Mouse (Mus musculus) kidney, adult 8-10 months (tissue): Measurements from ENCODE around the gene Tnik.

Source experiments
- DNase-seq, 2 experiments: peaks; one replicate each; pipeline ENCODE4 v3.0.0; 2022

Gene Tnik

GRCm38 (mm10) chr3:28551756-28552155, 288.7 kb downstream of the Tnik start:
- DNase-seq: no peak

DNA sequence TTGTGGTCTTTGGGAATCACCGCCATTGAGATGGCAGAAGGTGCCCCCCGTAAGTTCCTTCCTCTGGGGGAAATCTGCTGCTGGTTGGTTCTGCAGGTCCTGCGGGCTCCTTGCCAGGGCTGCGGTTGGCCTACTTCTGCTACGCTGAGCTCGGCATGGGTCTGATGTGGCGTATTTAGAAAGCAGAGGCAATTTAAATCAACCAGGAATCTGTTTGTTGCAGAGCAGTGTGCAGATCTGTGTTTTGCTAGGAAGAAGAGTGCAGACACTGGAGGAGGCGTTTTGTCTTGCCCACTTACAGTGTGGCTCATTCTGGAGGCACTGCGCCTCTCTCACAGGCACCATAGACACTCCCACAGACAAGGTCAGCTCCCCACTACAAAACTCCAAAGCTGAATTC, 291.9 kb downstream of the Tnik start:
- DNase-seq: no peak

DNA sequence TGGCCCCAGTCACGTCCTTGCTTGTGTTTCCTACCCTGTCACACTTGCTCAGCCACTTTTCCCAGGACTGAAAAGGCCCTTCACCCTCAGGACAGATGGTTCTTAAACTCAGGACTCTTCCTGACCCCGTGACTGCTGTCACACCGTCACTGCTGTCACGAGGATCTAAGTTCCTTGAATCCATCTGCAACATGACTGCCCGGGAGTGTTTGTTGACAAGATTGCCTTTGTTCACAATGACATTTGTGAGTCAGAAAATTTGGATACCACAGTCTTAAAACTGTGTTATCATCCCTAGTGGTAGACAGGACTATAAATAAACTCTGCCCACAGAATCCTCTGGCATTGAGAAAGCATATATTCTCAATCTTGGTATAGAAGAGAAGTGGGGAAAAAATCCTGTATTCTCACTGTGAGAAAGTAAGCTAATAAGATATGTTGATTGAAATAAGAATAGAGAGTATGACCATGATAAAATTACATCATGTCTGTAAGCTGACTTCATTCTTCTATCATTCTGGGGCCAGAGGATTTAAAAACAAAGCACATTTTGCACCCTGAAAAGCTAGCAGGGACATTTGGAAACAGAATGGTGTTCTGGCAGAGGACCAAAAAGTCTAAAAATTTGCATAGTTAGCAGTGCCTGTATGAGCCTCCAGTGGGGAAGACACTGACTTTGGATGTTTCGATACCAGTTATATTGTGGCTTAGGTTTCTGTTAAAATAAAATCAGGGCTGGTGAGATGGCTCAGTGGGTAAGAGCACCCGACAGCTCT, 293.0 kb downstream of the Tnik start:
- no peak for DNase-seq

DNA sequence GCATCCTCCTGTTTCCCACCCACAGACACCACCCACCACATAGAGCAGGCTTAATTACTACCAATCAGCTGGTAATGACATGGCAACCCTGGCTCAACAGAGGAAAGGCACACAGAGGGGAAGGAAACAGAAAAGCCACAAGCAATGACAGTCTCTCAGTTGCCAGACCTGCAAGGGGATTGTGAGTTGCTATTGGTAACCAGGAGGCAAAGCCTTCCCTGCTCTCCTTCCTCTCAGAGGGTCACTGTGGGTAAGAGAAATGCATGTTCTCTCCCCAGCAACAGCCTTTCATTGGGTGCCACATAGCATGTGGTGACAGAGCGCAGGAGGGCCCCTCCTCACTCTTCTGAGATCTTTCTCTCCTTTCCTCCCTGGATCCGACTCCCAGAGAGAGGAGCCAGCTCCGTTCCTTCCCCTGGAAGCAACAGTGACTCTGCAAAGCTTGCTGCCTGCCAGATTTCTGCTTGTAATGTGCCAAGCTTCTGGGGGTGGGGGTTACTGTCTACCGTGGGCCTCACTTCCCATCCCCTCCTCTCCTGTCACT, 295.4 kb downstream of the Tnik start:
- no peak for DNase-seq

- no peak for DNase-seq
Observed at GRCm38 (mm10) chr3:28561408-28561807, 298.4 kb downstream of the Tnik start.

- peak in 1 of 2 experiments; percentile 22 for DNase-seq
Observed at GRCm38 (mm10) chr3:28562612-28563332, 299.8 kb downstream of the Tnik start.

DNA sequence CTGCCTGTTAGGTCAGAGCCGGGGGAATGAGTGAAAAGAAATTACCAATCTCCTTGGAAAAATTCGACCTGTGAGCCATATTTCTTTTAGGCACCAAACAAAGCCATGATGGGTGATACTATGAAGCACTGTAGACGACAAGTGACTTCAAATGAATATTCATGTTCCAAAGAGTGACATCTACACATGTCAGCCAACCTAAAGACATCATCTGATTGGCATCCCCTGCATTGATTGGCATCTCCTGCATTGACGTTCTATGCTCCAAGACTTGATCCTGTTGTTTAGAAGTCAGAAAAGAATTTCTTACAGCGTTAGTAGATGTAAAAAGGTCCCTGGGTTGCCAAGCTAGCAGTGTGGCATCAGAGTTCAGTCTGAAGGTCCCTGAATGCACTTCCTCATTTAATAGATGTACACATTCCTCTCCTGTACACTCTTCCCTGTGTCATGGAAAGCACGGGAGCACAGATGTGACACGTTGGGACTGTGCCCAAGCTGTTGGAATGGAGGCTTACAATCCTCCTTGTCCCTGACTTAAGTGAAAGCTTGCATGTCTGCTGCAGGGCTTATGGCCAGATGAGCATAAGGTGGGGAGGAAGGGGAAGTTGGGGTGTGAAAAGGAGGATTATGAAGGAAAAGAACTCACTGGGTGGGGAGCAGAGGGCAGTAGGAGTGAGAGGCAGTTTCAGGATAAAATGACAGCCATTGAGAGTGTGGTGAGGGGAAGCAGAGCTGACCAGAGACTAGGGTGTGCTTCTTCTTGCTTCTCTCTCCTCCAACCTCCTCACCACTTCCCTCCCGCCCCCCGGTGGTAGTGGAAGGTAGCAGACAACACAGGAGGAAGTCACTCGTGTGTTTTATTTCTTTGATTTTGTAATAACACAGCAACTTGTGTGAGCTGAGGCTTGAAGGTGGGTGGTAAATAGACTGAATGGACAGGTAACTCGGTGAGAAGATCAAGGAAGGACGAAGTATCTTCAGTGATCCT, 301.6 kb downstream of the Tnik start:
- no peak for DNase-seq

- DNase-seq: peak in 1 of 2 experiments; percentile 15
Observed at GRCm38 (mm10) chr3:28577301-28577700, 314.3 kb downstream of the Tnik start.

DNA sequence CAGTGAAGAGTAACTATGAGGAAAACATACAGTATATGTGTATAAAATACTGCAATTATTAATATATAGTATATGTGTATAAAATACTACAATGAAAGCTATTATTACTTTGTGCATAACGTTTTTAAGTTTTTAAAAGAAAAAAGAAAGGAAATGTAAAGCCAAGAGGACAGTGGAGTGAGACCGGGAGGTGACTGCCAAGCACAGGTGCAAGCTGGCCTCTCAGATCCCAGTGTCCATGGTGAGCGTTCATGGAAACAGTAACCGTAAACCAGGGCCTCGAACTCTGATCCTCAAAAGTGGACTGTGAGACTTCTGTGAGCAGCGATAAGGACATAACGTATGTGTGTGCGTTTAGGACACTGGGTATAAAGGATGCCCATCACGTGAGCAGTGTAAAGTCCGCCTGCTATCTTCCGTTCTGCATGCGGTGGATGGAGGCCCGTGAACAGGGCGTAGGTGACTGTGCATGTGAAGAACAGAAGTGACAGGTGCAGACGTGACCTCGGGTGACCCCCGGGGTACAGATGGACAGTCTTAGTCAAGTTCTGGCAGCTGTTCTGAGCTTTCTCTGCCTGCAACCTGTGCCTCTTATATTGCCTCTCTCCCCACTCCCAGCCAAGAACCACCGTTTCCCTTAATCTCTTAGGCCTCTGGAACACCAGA, 316.1 kb downstream of the Tnik start:
- no peak for DNase-seq

DNA sequence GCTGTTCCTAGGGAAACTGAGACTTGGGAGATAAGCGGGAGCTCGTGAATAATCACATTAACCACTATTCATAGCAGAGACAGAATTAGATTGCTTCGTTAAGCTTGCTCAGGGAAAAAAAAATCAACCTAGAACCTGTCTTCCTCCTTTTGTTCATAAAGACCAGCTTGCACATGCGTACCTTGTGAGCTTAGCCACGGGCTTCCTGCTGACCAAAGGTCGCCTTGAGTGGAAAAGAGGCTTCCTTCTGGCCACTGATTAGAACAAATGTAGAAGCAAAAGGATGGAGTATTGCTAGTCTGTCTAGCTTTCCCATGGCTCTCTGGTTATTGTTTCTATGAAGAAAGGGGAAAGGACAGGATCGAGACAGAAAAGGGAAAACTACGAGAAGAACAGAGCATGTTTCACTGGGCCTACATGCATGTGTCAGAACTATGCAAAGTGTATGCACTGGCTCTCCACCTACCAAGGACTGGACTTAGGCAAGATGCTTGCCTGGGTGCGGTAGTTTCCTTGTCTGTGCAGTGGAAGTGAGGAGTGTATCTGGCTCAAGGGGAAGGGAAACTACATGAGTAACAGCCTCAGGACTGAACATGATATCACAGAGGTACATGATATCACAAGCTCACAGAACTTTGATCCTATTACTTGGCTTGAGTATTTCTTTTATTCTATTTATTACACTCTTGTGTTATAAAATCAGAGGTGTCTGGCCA, 322.9 kb downstream of the Tnik start:
- no peak for DNase-seq

- no peak for DNase-seq
Observed at GRCm38 (mm10) chr3:28587808-28588207, 324.8 kb downstream of the Tnik start.

DNA sequence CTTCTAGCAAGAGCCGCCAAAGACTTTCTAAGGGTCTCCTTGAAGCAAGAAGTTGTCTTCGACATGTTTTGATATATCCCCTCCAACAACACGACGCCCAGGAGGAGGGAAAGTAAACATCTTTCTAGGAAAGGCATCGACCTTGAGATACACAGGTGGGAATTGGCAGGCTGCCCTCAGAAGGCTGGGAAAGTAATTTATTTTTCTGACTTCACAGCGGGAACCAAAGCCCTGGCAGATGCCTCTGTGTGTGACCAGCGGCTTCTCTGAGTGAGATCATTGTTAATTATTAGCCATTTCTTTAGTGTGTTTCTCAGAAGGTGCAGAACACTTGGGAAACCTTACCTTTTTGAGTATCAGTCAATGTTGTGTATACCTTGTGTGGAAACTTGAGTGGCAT, 328.3 kb downstream of the Tnik start:
- peak; percentile 58 to 77 for DNase-seq

DNA sequence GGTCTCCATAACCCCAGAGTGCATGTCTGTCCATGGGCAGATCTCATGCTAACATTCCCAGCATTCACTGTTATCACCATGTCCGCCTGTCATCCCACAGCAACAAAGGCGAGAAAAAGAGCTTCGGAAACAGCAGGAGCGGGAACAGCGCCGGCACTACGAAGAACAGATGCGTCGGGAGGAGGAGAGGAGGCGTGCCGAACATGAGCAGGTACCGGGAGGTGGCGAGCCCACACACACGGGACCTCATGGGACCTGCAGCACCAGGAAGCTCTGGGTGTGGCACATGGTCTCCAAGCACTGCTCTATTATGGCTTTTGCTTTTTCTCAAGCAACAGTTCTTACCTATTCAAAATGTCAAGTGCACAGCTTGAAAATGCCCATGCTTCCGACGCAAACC, 330.9 kb downstream of the Tnik start:
- no peak for DNase-seq

GRCm38 (mm10) chr3:28599476-28599875, 336.5 kb downstream of the Tnik start:
- no peak for DNase-seq

GRCm38 (mm10) chr3:28606741-28607140, 343.7 kb downstream of the Tnik start:
- DNase-seq: no peak

DNA sequence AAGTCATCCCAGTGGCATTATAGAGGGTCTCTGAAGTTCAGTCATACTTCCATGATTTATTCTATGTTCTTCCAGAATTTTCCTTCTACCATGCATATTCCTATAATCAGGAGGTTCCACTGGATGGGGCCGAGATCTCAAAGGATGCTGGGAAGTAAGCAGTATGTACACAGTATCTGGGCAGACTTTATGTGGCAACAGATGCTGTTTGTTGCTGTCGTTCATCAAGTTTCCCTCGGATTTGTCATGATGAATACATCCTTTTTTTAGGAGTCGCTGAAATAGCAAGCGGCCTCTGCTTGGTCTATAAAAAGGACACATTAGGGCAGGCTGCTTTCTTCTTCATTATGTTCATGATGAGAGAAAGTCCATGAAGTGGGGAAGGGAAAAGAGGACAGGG, 349.3 kb downstream of the Tnik start:
- no peak for DNase-seq

DNA sequence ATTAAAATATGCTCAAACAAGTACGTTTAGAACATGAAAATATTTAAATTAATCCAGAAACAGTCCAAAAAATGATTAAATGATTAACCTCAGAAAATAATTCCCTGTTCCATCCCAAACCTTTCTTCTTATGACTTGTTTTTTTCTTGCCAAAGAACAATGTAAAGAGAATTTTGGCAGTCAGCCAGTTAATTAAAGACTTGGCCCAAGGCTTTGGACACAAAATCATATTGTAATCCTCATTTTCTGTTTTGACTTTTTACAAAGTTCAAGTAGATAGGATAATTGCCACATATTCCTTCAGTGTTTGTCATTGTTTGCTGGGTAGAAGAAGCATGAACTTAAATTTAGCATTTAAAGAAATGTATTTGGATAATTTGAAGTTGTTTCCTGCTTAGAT, 353.4 kb downstream of the Tnik start:
- DNase-seq: no peak

DNA sequence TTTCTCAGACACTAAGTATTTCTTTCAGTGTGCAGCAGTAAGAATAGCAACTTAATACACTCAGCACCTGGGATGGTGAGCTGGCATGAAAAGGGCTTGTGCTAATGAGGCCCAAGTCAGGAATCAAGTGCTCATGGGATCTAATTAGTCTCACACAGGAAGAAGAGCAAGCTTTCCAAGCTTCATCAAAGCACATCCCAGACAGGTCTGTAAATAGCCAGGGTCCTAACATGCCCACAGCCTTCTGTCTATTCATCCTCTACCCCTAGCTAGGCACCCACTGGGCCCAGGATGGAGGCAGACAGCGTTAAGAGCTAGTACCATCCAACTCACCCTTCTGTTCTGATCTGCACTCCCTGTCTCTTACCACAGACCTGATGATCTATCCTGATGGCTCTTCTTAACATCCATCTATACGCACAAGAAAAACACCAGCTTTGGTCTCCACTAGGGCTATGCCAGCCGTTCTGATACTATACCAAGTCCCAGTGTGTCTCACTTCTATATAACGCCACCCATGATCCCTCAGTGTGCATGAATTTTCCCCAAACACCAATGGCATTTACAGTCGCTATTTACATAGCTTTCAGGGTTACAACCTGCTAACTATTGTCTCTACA, 354.1 kb downstream of the Tnik start:
- DNase-seq: no peak

- DNase-seq: no peak
Observed at GRCm38 (mm10) chr3:28621792-28622191, 358.8 kb downstream of the Tnik start.

- DNase-seq: no peak
Observed at GRCm38 (mm10) chr3:28626816-28627215, 363.8 kb downstream of the Tnik start.

GRCm38 (mm10) chr3:28636778-28637177, 373.8 kb downstream of the Tnik start:
- no peak for DNase-seq
